Mouse (Mus musculus) granulocyte monocyte progenitor cell, adult 5-6 weeks (primary cell): Measurements from ENCODE around the gene Pop4. TPM values are rescaled to one million over a fixed set of nuclear protein-coding genes. Genes with fewer than 3 reads are reported as not detected.
A peak's percentile ranks its signal among the peaks of the same experiment; 100 is the strongest.

Source experiments
- ATAC-seq: replicated peaks from 2 replicates; pipeline ENCODE4 v1.8.0; 2016; ENCODE audit warnings: mild to moderate bottlenecking, moderate TSS enrichment, inconsistent platforms; ENCODE audit not compliant: poor library complexity, severe bottlenecking
- total RNA-seq, 2 experiments: library from RNA; stranded (forward) in 1 of 2; stranded (reverse) in 1 of 2; fragments of 200-712, 200-1000 nt in 1 of 2; fragments of >200 nt in 1 of 2; fragmentation: Nextera tagmentation in 1 of 2; gene quantifications; 2 replicates each; pipeline ENCODE4 v1.2.3; 2014 to 2017

The Pop4 gene
- total RNA-seq, 2 experiments from 2014 or later, result 37.0 to 48.6 TPM

DNA sequence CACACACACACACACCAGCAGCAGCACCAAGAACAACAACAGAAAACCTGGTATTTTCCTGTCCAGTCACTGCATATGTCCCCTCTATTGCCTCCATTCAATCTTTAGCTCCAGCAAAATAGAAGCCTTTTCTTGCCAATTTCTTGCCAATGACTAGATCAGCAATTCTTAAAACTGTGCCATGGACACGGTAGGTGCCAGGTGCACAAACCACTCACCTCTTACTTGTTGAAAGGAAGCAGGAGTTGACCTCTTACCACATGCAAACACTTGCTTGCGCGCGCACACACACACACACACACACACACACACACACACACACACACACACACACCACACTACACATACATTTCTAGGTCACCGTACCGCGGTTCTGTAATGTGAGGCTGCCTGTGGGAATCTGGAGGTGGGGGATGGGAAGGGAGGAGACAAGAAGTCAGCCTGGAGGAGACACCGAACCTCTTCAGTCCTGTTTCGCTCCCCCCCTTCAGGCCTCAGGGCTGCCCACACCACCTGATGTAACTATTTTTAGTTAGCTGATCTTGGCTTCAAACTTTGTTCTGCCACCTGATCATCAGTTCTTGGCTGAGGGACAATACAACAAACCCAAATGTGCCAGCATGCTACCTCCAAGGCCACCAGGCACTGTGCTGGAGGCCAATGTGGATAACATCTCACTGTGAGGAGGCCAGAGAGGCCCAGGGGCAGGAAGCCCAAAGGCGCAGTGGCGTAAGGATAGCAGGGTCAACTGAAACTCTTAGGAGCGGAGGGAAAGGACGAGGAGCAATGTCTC lies 46.5 kb downstream of the Pop4 start:
- ATAC-seq, result no peak

DNA sequence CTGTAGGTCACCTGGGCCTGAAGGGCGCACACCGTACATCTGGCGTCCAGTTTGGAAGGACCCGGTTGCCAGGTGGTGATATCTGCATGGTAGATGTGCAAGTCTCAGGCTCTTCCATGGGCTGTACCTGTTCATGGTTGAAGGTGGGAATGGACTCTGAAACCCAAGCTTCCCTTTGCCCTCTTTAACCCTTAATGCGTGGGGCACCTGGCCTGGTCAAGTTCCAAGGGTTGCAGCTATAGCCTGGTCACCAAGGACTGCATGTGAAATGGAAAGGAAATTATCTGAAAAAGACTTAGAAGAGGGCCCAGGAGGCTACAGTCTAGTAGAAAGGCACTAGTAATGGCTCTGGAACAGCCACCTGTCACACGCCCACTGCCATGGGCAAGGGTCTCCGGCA lies 50.4 kb downstream of the Pop4 start:
- no peak for ATAC-seq

DNA sequence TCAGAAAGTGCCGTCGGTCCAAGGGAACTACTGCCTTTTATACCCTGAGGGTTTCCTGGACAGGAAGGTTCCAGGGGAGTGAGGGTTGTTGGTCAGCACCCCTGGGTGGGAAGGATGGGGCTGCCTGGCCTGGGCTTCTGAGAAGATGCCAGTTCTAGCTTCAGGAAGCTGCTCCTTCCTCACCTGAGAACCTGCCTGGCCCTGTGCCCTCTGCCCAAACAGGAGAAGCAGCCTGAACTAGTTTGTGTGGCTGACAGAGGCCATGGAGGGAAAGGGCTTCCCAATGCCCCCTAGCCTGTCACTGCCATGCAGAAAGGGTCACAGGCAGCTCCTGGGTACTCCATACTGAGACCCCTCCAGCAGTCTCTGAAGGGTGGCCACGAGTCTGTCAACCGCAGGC lies 51.7 kb downstream of the Pop4 start:
- ATAC-seq, result no peak

DNA sequence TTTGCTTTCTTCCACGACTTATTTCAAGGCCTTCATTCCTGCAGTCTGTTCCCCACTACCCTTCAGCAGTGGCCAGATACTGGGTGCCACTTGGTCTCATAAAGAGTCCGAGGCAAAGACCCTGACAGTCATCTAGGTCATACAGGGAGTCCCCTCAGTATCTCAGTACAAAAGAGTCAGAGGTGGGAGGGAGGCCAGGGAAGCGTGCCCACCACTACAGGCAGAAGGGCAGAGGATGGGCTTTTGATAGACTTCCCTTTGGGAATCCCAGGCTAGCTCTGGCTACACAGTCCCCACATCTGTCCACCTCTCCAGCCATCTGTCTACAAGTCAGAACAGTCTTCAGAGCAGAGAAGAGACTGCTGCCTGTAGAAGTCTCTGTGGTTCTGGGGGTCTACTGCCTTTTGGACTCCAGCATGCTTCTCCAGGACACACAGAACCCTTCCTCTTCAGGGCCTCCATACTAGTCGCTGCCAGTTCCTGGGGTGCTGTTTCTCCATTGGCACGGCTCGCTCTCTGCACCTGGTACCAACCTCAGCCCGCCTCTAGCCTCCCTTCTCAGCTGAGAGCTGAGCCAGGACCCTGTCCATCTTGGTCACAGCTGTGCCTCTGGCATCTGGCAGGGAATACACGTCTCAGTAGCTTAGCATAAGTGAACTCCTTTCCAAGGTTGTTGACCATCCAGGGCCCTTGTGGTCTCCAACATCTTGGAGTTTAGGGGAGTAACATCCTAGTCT lies 52.4 kb downstream of the Pop4 start:
- ATAC-seq, result no peak

DNA sequence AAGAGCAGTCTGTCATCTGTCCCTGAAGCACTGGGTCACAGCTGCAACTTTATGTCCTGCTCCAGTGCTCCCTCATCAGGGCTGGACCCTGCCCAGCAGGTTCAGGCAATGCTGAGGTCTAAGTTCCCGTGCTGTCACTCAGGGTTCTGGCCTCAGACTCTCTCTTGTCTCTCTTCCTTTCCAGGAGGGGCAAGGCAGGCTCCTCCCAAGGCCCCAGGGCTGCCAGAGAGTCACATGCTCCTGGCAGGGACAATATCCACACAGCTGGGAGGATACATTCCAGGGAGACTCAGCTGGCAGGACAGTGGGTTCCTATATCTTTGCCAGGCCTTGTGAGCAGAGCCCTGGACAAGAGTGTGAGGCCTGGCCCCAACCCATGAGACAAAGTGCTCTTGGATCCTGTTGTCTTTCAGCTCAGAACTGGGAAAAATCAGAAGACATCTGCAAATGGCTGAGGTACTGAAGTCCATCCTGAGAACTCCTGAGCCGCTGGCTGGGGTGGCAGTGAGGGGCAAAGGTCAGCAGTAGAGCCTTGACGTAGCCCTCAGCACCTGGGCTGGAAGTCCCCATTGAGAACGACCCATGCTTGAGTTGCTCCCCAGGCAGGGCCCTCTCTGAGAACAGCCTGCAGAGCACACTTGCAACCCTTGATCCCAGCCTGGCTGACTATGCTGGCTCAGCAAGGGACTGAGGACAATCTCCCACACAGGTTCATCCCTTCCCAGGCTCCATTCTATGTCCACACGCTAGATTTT lies 53.6 kb downstream of the Pop4 start:
- no peak for ATAC-seq

DNA sequence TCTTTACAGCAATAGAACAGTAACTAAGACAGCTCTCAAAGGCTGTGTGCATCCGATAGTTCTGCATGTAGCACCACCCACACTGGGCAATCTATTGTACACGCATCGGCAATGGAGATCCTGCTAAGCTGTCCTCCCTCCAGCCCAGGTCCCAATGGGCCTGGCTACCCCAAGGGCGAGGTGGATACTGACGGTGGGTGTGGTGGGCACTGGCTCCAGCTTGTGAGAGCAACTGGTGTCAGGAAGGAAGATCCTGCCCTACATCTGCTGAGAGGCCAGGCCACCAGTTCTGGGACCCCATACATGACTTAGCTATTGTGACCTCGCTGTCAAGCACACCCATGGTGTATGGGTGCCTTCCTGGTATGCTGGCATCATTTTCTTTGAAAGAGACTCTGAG lies 55.5 kb downstream of the Pop4 start:
- ATAC-seq, result no peak

DNA sequence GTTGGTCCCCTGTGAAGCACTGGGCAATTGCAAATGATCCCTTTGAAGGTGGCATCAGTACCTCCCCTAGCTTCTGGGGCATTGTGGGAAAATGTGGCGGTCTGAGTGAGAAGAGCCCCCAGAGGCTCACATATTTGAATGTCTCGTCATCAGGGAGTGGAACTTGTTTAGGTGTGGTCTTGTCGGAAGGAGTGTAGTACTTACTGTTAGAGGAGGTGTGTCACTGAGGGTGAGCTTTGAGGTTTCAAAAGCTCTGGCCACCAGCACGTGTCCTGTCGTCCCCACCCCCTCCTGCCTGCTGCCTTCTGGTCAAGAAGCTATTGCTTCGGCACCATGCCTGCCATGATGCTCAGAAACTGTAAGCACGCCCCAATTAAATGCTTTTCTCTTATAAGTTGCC lies 55.9 kb downstream of the Pop4 start:
- peak; percentile 4; the same call in 1 of the 2 replicates for ATAC-seq

DNA sequence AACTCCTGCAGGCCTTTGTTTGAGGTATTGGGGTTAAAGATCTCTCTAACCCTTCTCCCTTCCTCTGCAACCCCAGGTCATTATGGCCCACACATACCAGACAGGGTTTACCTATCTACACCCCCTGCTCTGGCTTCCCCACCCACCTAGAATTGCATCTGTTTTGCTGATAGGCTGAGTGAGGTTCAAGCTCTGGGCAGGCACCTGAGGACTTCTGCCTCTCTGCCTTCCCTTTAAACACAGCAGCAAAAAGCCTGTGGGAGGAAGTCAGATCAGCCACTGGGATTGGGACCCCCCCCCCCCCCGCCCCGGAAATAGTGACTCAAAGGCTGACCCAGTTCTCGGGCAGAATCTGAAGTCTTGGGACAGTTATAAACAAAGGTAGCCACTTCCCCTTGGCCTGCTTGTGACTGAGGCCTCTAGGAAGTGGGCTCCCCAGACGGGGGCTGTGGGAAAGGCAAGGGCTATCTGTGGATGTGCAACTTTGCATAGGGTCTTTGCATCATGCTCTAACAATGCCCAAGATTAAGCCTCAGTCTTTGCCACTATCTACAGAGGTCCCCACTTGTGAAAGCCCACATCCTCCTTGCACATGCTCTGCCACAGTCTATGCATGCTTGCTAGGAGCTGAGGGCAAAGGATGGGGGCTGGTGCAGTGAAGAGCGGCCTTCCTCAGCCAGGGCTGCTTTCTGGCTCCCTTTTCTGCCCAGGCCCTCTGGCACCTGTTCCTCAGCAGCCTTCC lies 56.6 kb downstream of the Pop4 start:
- ATAC-seq, result peak; percentile 80

DNA sequence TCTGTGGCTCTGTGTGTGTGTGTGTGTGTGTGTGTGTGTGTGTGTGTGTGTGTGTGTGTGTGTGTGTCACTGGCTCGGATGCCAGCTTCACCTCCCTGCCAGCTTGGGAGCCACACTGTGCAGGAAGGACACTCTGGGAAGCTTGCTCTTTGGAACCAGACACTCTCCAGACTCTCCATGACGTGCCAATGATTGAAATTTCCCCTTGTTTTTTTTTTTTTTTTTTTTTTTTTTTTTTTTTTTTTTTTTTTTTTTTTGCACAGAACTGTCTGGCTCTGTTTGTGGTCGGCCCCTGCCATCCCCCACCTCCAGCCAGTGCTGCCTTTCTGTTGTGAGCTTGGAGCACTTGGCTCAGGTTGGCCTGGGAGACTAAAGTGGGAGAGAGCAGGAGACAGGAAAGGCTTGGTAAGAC lies 58.6 kb downstream of the Pop4 start:
- ATAC-seq, result no peak

Other genes with a start within 250 kb of the Pop4 start
- 53.2 and 70.9 TPM in 2 replicates for gene Uri1, start 247.9 kb downstream of the Pop4 start, total RNA-seq (2014; fragmentation: Nextera tagmentation)
- gene Uri1, start 247.9 kb downstream of the Pop4 start, total RNA-seq (2017), result 61.3 and 64.5 TPM in 2 replicates
- gene Ccne1, start 163.9 kb downstream of the Pop4 start, total RNA-seq (2014; fragmentation: Nextera tagmentation), result 22.4 and 23.1 TPM in 2 replicates
- 20.9 and 25.7 TPM in 2 replicates for gene Ccne1, start 163.9 kb downstream of the Pop4 start, total RNA-seq (2017)
- gene 1600014C10Rik, start 88.2 kb downstream of the Pop4 start, total RNA-seq (2014; fragmentation: Nextera tagmentation), result 31.3 and 39.0 TPM in 2 replicates
- gene 1600014C10Rik, start 88.2 kb downstream of the Pop4 start, total RNA-seq (2017), result 23.6 and 31.1 TPM in 2 replicates
- gene Plekhf1, start 43.4 kb downstream of the Pop4 start, total RNA-seq (2014; fragmentation: Nextera tagmentation), result 0.32 and 2.8 TPM in 2 replicates
- gene Plekhf1, start 43.4 kb downstream of the Pop4 start, total RNA-seq (2017), result 0.52 and 1.2 TPM in 2 replicates